Mouse (Mus musculus) erythroblast, embryonic 14.5 days (primary cell): ENCODE results near the gene Kdm6b.

Source experiments
- GATA1 ChIP-seq: IDR thresholded peaks from 2 replicates; pipeline ENCODE4 v1.6.1; 2012; ENCODE audit warnings: low read length, inconsistent platforms, mixed read lengths
- TAL1 ChIP-seq: IDR thresholded peaks from 3 replicates; pipeline ENCODE4 v1.6.1; 2012; ENCODE audit warnings: low read length, inconsistent platforms, mixed read lengths

GRCm38 (mm10) chr11:69406867-69407723 lies 6.4 kb downstream of the Kdm6b start:
- TF ChIP-seq GATA1: no peak
- TF ChIP-seq TAL1: no peak
